Mouse (Mus musculus): ENCODE data around the gene Brms1.
A peak's percentile ranks its signal among the peaks of the same experiment; 100 is the strongest.

GRCm38 (mm10) chr19:5038709-5039156, 2.4 kb upstream of the Brms1 start, which contains the start of the genes B4gat1 and AC124502.3:
- TF ChIP-seq CTCF (IDR thresholded peaks at IDR 0.05; ENCODE audit: low read depth): peak; percentile 47; the same call in 1 of the 2 replicates
- TF ChIP-seq EP300 (IDR thresholded peaks at IDR 0.05; ENCODE audit: low read depth): no peak

Measured in heart, postnatal 0 days (tissue).